Mouse (Mus musculus): ENCODE results near the gene Bcl2. TPM values are rescaled to one million over a fixed set of nuclear protein-coding genes. Genes with fewer than 3 reads are reported as not detected.

The Bcl2 gene
- total and polyA plus RNA-seq, 3 experiments: 30.9 to 87.0 (median 38.8) TPM

DNA sequence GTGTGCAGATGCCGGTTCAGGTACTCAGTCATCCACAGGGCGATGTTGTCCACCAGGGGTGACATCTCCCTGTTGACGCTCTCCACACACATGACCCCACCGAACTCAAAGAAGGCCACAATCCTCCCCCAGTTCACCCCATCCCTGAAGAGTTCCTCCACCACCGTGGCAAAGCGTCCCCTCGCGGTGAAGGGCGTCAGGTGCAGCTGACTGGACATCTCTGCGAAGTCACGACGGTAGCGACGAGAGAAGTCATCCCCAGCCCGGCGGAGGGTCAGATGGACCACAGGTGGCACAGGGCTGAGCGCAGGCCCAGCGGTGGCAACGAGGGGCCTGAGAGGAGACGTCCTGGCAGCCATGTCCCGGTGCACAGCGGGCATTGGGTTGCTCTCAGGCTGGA, 1.7 kb downstream of the Bcl2 start (continued):
- TF ChIP-seq UBTF (IDR thresholded peaks at IDR 0.05; ENCODE audit: borderline replicate concordance, insufficient read depth, low read depth, low read length) (no peak), KAT2A (conservative IDR thresholded peaks at IDR 0.05; ENCODE audit: low read depth, low read length) (no peak), ELF1 (IDR thresholded peaks at IDR 0.05; ENCODE audit: low read depth, low read length) (no peak)

DNA sequence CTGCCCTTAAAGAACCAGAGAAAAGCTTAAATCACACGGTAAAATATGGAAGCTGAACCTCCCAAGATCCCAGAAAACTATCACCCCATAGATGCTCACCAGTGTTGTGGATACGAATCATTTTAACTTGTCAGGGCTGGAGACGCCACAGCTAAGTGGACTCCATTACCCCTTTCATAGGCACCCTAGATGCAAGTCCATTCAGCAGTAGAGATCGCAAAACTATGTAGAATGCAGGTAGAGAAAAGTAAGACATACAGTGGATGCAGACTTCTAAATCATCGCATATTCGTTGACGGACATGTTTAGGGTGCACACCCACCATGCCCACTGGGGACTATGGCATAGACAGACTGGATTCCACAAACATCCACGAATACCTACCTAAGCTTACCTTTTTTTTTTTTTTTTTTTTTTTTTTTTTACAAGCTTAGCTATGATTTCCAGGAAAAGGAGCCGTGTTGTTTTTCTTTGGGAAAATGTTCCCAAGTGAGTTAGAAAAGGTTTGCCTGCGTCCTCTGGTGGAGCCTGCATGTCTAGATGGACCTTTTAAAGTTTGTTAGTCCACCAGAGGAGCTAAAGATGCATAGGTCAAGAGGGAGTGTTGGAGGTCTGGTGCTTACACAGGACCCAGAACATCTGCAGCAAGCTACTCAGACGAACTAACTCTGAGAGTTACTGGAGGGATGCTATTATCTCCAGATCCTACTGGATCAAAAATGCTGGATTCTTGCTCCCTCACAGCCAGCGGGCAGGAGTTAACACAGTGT, 2.5 kb downstream of the Bcl2 start:
- Histone ChIP-seq H3K9ac (ENCODE audit: control insufficient read depth, low read depth, low read length, poor library complexity, severe bottlenecking) (peak overlapping the region; percentile 84), H3K79me2 (ENCODE audit: control insufficient read depth, insufficient read depth, low read length, poor library complexity) (peaks cover 63% of the 10 kb centered on the region), H3K36me3 (ENCODE audit: control insufficient read depth in 1 of 2, insufficient read depth in 2 of 2, low read length in 2 of 2) (peaks cover 0 to 37% of the 10 kb centered on the region in 2 experiments; a peak in 3 of 4 replicates), H3K4me3 (ENCODE audit: control insufficient read depth in 1 of 2, insufficient read depth in 1 of 2, low read depth in 2 of 2, low read length in 2 of 2) (peak overlapping the region; percentile 77 to 83), H3K27me3 (ENCODE audit: control insufficient read depth in 1 of 2, insufficient read depth in 2 of 2, low read length in 2 of 2) (no peaks in the 10 kb centered on the region), H3K4me1 (ENCODE audit: control insufficient read depth in 1 of 2, insufficient read depth in 2 of 2, low read length in 2 of 2) (peaks cover 20 to 21% of the 10 kb centered on the region in 2 experiments), H3K9me3 (replicated peaks; ENCODE audit: insufficient read depth, low read length) (no peaks in the 10 kb centered on the region), H3K27ac (ENCODE audit: control insufficient read depth, low read depth, low read length) (peak overlapping the region; percentile 92)
- TF ChIP-seq POLR2A (IDR thresholded peaks at IDR 0.05; ENCODE audit: control insufficient read depth in 1 of 2, insufficient read depth in 1 of 2, low read depth in 1 of 2, low read length in 2 of 2, poor library complexity in 1 of 2): 0 out of 4 replicates have a peak, but pooled peaks of 1 of the 2 experiments have one; percentile 8
- TF ChIP-seq MAZ (IDR thresholded peaks at IDR 0.05; ENCODE audit: low read depth, low read length): no peak
- peak; percentile 62 for DNase-seq (ENCODE audit: low read depth, low spot score)

GRCm38 (mm10) chr1:106710202-106710601, 3.9 kb downstream of the Bcl2 start:
- Histone ChIP-seq H3K4me1 (ENCODE audit: control insufficient read depth in 1 of 2, insufficient read depth in 2 of 2, low read length in 2 of 2) (peaks cover 14 to 20% of the 10 kb centered on the region in 2 experiments), H3K4me3 (ENCODE audit: control insufficient read depth in 1 of 2, insufficient read depth in 1 of 2, low read depth in 2 of 2, low read length in 2 of 2) (peak overlapping the region; percentile 49 to 77), H3K36me3 (ENCODE audit: control insufficient read depth in 1 of 2, insufficient read depth in 2 of 2, low read length in 2 of 2) (peaks cover under 1 to 32% of the 10 kb centered on the region in 2 experiments), H3K27ac (ENCODE audit: control insufficient read depth, low read depth, low read length) (peak overlapping the region; percentile 17; the same call in 1 of the 2 replicates), H3K79me2 (ENCODE audit: control insufficient read depth, insufficient read depth, low read length, poor library complexity) (peaks cover 74% of the 10 kb centered on the region), H3K27me3 (ENCODE audit: control insufficient read depth in 1 of 2, insufficient read depth in 2 of 2, low read length in 2 of 2) (no peaks in the 10 kb centered on the region), H3K9ac (ENCODE audit: control insufficient read depth, low read depth, low read length, poor library complexity, severe bottlenecking) (peak overlapping the region; percentile 59), H3K9me3 (replicated peaks; ENCODE audit: insufficient read depth, low read length) (no peaks in the 10 kb centered on the region)
- DNase-seq (ENCODE audit: low read depth, low spot score): peak; percentile 92
- TF ChIP-seq MEF2A (IDR thresholded peaks at IDR 0.05; ENCODE audit: extremely low read depth, insufficient replicate concordance, low read depth, low read length, poor library complexity, severe bottlenecking) (no peak), TCF12 (IDR thresholded peaks at IDR 0.05; ENCODE audit: low read depth, low read length) (no peak), UBTF (IDR thresholded peaks at IDR 0.05; ENCODE audit: borderline replicate concordance, insufficient read depth, low read depth, low read length) (no peak), GATA1 (IDR thresholded peaks at IDR 0.05; ENCODE audit: low read depth, low read length) (no peak), ELF1 (IDR thresholded peaks at IDR 0.05; ENCODE audit: low read depth, low read length) (no peak), ZC3H11A (IDR thresholded peaks at IDR 0.05; ENCODE audit: low read depth, low read length) (no peak), TBP (IDR thresholded peaks at IDR 0.05; ENCODE audit: low read depth, low read length) (peak; percentile 84), CHD2 (IDR thresholded peaks at IDR 0.05; ENCODE audit: low read length) (no peak), POLR2A (IDR thresholded peaks at IDR 0.05; ENCODE audit: control insufficient read depth in 1 of 2, insufficient read depth in 1 of 2, low read depth in 1 of 2, low read length in 2 of 2, poor library complexity in 1 of 2) (peak in 1 of 2 experiments; percentile 43; a peak in 1 of 4 replicates), TAL1 (IDR thresholded peaks at IDR 0.05; ENCODE audit: low read length) (peak; percentile 85), ZMIZ1 (IDR thresholded peaks at IDR 0.05; ENCODE audit: low read depth, low read length) (no peak)
